Mouse (Mus musculus): Measurements from ENCODE around the gene Igfbpl1. TPM values are rescaled to one million over a fixed set of nuclear protein-coding genes. Genes with fewer than 3 reads are reported as not detected.
A peak's percentile ranks its signal among the peaks of the same experiment; 100 is the strongest.

Igfbpl1 gene
- total and polyA plus RNA-seq, 3 experiments = not detected

DNA sequence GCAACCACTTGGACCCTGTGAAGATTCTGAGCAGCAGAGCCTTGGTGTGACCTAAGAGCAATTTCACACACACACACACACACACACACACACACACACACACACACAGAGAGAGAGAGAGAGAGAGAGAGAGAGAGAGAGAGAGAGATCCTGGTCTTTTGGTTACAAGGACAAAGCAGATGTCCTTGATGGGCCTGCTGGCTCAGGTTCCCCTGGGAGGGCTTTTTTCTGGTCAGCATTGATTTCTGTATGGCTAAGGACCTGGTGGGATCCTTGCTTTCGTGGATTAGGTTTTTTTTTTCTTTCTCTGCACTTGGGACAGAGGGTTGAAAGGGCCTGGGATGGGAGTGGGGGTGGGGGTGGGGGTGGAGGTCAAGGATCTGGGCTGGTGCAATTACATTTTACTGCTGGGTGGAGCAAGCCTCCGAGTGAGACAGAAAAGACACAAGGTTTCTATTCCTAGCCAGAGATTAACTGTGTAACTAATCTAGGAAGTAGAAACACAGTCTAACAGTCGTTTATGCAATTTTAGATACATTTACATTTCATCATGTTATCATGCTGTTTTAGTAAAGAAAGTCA is 26.7 kb downstream of the Igfbpl1 start:
- H3K27ac ChIP-seq (ENCODE audit: control insufficient read depth, low read depth, low read length) = no peak overlapping the region
- H3K9me3 ChIP-seq (replicated peaks; ENCODE audit: insufficient read depth, low read length) = no peaks in the 10 kb centered on the region
- no peak for TF ChIP-seq KAT2A (conservative IDR thresholded peaks at IDR 0.05; ENCODE audit: low read depth, low read length)
- TF ChIP-seq MAZ (IDR thresholded peaks at IDR 0.05; ENCODE audit: low read depth, low read length) = no peak
- TF ChIP-seq POLR2AphosphoS2 (IDR thresholded peaks at IDR 0.05; ENCODE audit: low read length) = no peak
- TF ChIP-seq MXI1 (IDR thresholded peaks at IDR 0.05; ENCODE audit: low read depth, low read length) = no peak
- TF ChIP-seq MYC (IDR thresholded peaks at IDR 0.05; ENCODE audit: low read depth, low read length) = no peak
- no peak for TF ChIP-seq HCFC1 (IDR thresholded peaks at IDR 0.05; ENCODE audit: low read depth, low read length)
- TF ChIP-seq ZMIZ1 (IDR thresholded peaks at IDR 0.05; ENCODE audit: low read depth, low read length) = no peak
- no peak for TF ChIP-seq UBTF (IDR thresholded peaks at IDR 0.05; ENCODE audit: borderline replicate concordance, insufficient read depth, low read depth, low read length)
- TF ChIP-seq CHD2 (IDR thresholded peaks at IDR 0.05; ENCODE audit: low read length) = no peak
- no peak for TF ChIP-seq TBP (IDR thresholded peaks at IDR 0.05; ENCODE audit: low read depth, low read length)
- no peak for TF ChIP-seq MAX (IDR thresholded peaks at IDR 0.05; ENCODE audit: low read length)
- TF ChIP-seq ZNF384 (IDR thresholded peaks at IDR 0.05; ENCODE audit: low read depth, low read length) = no peak
- TF ChIP-seq GABPA (IDR thresholded peaks at IDR 0.05; ENCODE audit: low read depth, low read length) = no peak
- TF ChIP-seq POLR2AphosphoS5 (IDR thresholded peaks at IDR 0.05; ENCODE audit: borderline replicate concordance, low read depth, low read length) = no peak
- H3K79me2 ChIP-seq (ENCODE audit: control insufficient read depth, insufficient read depth, low read length, poor library complexity) = no peaks in the 10 kb centered on the region
- DNase-seq (ENCODE audit: low read depth, low spot score) = no peak
- H3K9ac ChIP-seq (ENCODE audit: control insufficient read depth, low read depth, low read length, poor library complexity, severe bottlenecking) = no peak overlapping the region
- peaks cover 6 to 16% of the 10 kb centered on the region in 2 experiments for H3K4me1 ChIP-seq (ENCODE audit: control insufficient read depth in 1 of 2, insufficient read depth in 2 of 2, low read length in 2 of 2)
- H3K27me3 ChIP-seq (ENCODE audit: control insufficient read depth in 1 of 2, insufficient read depth in 2 of 2, low read length in 2 of 2) = peaks cover 2% of the 10 kb centered on the region in 2 experiments; a peak in 3 of 4 replicates
- H3K4me3 ChIP-seq (ENCODE audit: control insufficient read depth in 1 of 2, insufficient read depth in 1 of 2, low read depth in 2 of 2, low read length in 2 of 2) = no peak overlapping the region
- peaks cover 0 to 7% of the 10 kb centered on the region in 2 experiments; a peak in 2 of 4 replicates for H3K36me3 ChIP-seq (ENCODE audit: control insufficient read depth in 1 of 2, insufficient read depth in 2 of 2, low read length in 2 of 2)

DNA sequence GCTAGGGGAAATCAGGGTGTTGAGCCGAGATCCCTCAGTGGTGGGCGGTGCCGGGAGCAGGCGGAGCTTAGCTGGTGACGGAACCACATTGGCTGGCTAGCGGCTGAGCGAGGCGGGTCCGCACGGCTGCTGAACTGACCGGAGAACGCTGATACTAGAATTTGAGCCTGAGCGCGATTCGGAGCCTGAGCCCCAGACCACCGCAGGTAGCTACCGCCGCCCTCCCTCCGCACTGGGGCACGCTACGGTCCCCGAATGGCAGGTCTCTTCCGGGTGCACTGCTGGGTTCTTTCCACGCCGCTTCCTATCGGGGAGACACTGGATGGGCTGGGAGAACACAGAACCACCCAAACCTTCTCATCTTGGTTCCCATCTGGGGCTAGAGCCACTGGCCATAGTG is 27.8 kb downstream of the Igfbpl1 start, which contains the start of gene Aldh1b1:
Gene Aldh1b1 (plus strand): TSS at position 59 of the 400 bp plus-strand sequence.
- DNase-seq (ENCODE audit: low read depth, low spot score) = peak; percentile 72
- Histone ChIP-seq H3K4me1 (ENCODE audit: control insufficient read depth in 1 of 2, insufficient read depth in 2 of 2, low read length in 2 of 2) (peaks cover 6 to 16% of the 10 kb centered on the region in 2 experiments), H3K36me3 (ENCODE audit: control insufficient read depth in 1 of 2, insufficient read depth in 2 of 2, low read length in 2 of 2) (peaks cover 0 to 7% of the 10 kb centered on the region in 2 experiments; a peak in 2 of 4 replicates), H3K27ac (ENCODE audit: control insufficient read depth, low read depth, low read length) (no peak within 1 kb of the TSS), H3K9ac (ENCODE audit: control insufficient read depth, low read depth, low read length, poor library complexity, severe bottlenecking) (peak within 1 kb of the TSS; percentile 56), H3K9me3 (replicated peaks; ENCODE audit: insufficient read depth, low read length) (no peaks in the 10 kb centered on the region), H3K4me3 (ENCODE audit: control insufficient read depth in 1 of 2, insufficient read depth in 1 of 2, low read depth in 2 of 2, low read length in 2 of 2) (peak within 1 kb of the TSS; percentile 57 to 72), H3K27me3 (ENCODE audit: control insufficient read depth in 1 of 2, insufficient read depth in 2 of 2, low read length in 2 of 2) (peaks cover 0 to 2% of the 10 kb centered on the region in 2 experiments; a peak in 2 of 4 replicates), H3K79me2 (ENCODE audit: control insufficient read depth, insufficient read depth, low read length, poor library complexity) (no peaks in the 10 kb centered on the region)
- no peak for TF ChIP-seq POLR2A (IDR thresholded peaks at IDR 0.05; ENCODE audit: control insufficient read depth in 1 of 2, insufficient read depth in 1 of 2, low read depth in 1 of 2, low read length in 2 of 2, poor library complexity in 1 of 2)
- TF ChIP-seq ELF1 (IDR thresholded peaks at IDR 0.05; ENCODE audit: low read depth, low read length) = peak; percentile 16; the same call in 1 of the 2 replicates

Data from MEL (cell line).